Mouse (Mus musculus): ENCODE results near the gene Tspan10. TPM values are rescaled to one million over a fixed set of nuclear protein-coding genes. Genes with fewer than 3 reads are reported as not detected.
"Not testable (repeated sequence)": the region's sequence is repeated elsewhere in the genome, so short reads cannot be mapped to it uniquely, and the experiment has no call there.

The Tspan10 gene
- 1 to 10 TPM in 1 of 2 experiments, under 1 TPM in 1; 0.32 to 6.8 TPM for total RNA-seq (2021)

GRCm38 (mm10) chr11:120442344-120442743, at the start of gene Tspan10:
Gene Tspan10 (plus strand): TSS chr11:120442644.
- DNase-seq (ENCODE audit: extremely low spot score in 1 of 2, low spot score in 1 of 2) = no peak

- DNase-seq (ENCODE audit: extremely low spot score in 1 of 2, low spot score in 1 of 2) = no peak
Measured at GRCm38 (mm10) chr11:120395661-120396060, 46.8 kb upstream of the Tspan10 start.

- no peak for DNase-seq (ENCODE audit: extremely low spot score in 1 of 2, low spot score in 1 of 2)
Measured at GRCm38 (mm10) chr11:120397602-120398001, 44.8 kb upstream of the Tspan10 start.

- DNase-seq (ENCODE audit: extremely low spot score in 1 of 2, low spot score in 1 of 2) = no peak
Measured at GRCm38 (mm10) chr11:120399319-120399718, 43.1 kb upstream of the Tspan10 start.

GRCm38 (mm10) chr11:120404814-120405213, 37.6 kb upstream of the Tspan10 start:
- no peak for DNase-seq (ENCODE audit: extremely low spot score in 1 of 2, low spot score in 1 of 2)

- no peak for DNase-seq (ENCODE audit: extremely low spot score in 1 of 2, low spot score in 1 of 2)
Measured at GRCm38 (mm10) chr11:120405867-120406266, 36.6 kb upstream of the Tspan10 start.

GRCm38 (mm10) chr11:120406445-120406844, 36.0 kb upstream of the Tspan10 start:
- DNase-seq (ENCODE audit: extremely low spot score in 1 of 2, low spot score in 1 of 2) = no peak

GRCm38 (mm10) chr11:120413621-120414020, 28.8 kb upstream of the Tspan10 start:
- not testable (repeated sequence) for DNase-seq (ENCODE audit: extremely low spot score in 1 of 2, low spot score in 1 of 2)

- no peak for DNase-seq (ENCODE audit: extremely low spot score in 1 of 2, low spot score in 1 of 2)
Measured at GRCm38 (mm10) chr11:120417852-120418251, 24.6 kb upstream of the Tspan10 start.

GRCm38 (mm10) chr11:120418592-120418991, 23.9 kb upstream of the Tspan10 start:
- DNase-seq (ENCODE audit: extremely low spot score in 1 of 2, low spot score in 1 of 2) = no peak

GRCm38 (mm10) chr11:120422651-120423568, 19.5 kb upstream of the Tspan10 start:
- no peak for DNase-seq (ENCODE audit: extremely low spot score in 1 of 2, low spot score in 1 of 2)

GRCm38 (mm10) chr11:120423569-120424295, 18.7 kb upstream of the Tspan10 start:
- peak; percentile 53 to 75 for DNase-seq (ENCODE audit: extremely low spot score in 1 of 2, low spot score in 1 of 2)

- no peak for DNase-seq (ENCODE audit: extremely low spot score in 1 of 2, low spot score in 1 of 2)
Measured at GRCm38 (mm10) chr11:120426727-120427126, 15.7 kb upstream of the Tspan10 start.

- DNase-seq (ENCODE audit: extremely low spot score in 1 of 2, low spot score in 1 of 2) = peak; percentile 83 to 91
Measured at GRCm38 (mm10) chr11:120437152-120437856, 5.1 kb upstream of the Tspan10 start, which contains the start of gene Nploc4. Gene Nploc4 (minus strand): TSS chr11:120437708.

- no peak for DNase-seq (ENCODE audit: extremely low spot score in 1 of 2, low spot score in 1 of 2)
Measured at GRCm38 (mm10) chr11:120437857-120438385, 4.5 kb upstream of the Tspan10 start.

GRCm38 (mm10) chr11:120442765-120443280, 379 bp downstream of the Tspan10 start:
- no peak for DNase-seq (ENCODE audit: extremely low spot score in 1 of 2, low spot score in 1 of 2)

GRCm38 (mm10) chr11:120444106-120444505, 1.7 kb downstream of the Tspan10 start:
- DNase-seq (ENCODE audit: extremely low spot score in 1 of 2, low spot score in 1 of 2) = no peak

GRCm38 (mm10) chr11:120445475-120445874, 3.0 kb downstream of the Tspan10 start:
- no peak for DNase-seq (ENCODE audit: extremely low spot score in 1 of 2, low spot score in 1 of 2)

- no peak for DNase-seq (ENCODE audit: extremely low spot score in 1 of 2, low spot score in 1 of 2)
Measured at GRCm38 (mm10) chr11:120447179-120447578, 4.7 kb downstream of the Tspan10 start.

GRCm38 (mm10) chr11:120452246-120452645, 9.8 kb downstream of the Tspan10 start:
- no peak for DNase-seq (ENCODE audit: extremely low spot score in 1 of 2, low spot score in 1 of 2)
